Mouse (Mus musculus) erythroblast, embryonic 14.5 days (primary cell): ENCODE results near the gene Olfr504. TPM values are rescaled to one million over a fixed set of nuclear protein-coding genes. Genes with fewer than 3 reads are reported as not detected.
"Not testable (repeated sequence)": the region's sequence is repeated elsewhere in the genome, so short reads cannot be mapped to it uniquely, and the experiment has no call there.

Experiments
- H3K27me3 ChIP-seq: 2 replicates; pipeline ENCODE4 v1.6.1; 2012; ENCODE audit warnings: inconsistent platforms; ENCODE audit not compliant: control insufficient read depth
- H3K36me3 ChIP-seq: 2 replicates; pipeline ENCODE4 v1.6.1; 2012; ENCODE audit warnings: mild to moderate bottlenecking, inconsistent platforms; ENCODE audit not compliant: control insufficient read depth
- H3K4me1 ChIP-seq: 2 replicates; pipeline ENCODE4 v1.6.1; 2012; ENCODE audit warnings: inconsistent platforms; ENCODE audit not compliant: control insufficient read depth
- H3K4me3 ChIP-seq: replicated peaks from 2 replicates; pipeline ENCODE3; 2012; ENCODE audit warnings: moderate library complexity, mild to moderate bottlenecking, inconsistent platforms
- H3K9me3 ChIP-seq: 2 replicates; pipeline ENCODE4 v1.6.1; 2012; ENCODE audit warnings: low read length, inconsistent platforms, mixed read lengths; ENCODE audit not compliant: control insufficient read depth
- GATA1 ChIP-seq: IDR thresholded peaks from 2 replicates; pipeline ENCODE4 v1.6.1; 2012; ENCODE audit warnings: low read length, inconsistent platforms, mixed read lengths
- TAL1 ChIP-seq: IDR thresholded peaks from 3 replicates; pipeline ENCODE4 v1.6.1; 2012; ENCODE audit warnings: low read length, inconsistent platforms, mixed read lengths
- polyA plus RNA-seq: library from polyadenylated mRNA; stranded (reverse); fragments of >175 nt; gene quantifications from 2 replicates; pipeline ENCODE4 v1.2.3, GENCODE M21; 2012

The Olfr504 gene
- polyA plus RNA-seq: not detected in 2 replicates

DNA sequence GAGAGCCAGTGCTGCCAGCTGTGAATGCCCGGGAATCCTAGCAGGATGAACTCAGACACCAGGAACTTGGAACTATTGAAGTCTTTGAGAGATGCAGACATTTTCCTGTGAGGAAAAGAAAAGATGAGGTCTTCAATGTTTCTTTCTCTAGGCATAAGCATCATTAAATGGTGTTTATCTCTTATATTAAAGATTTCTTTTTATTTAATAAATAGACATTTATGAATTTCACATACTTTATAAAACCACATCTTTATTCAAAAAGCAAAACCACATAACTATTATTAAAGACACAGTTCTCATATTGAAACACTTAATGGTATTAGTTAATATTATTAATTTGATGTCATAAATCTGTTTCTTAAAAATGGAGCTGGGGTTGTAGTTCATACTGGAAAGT, at the start of gene Olfr504:
Gene Olfr504 (minus strand): TSS at position 101 of the 400 bp plus-strand sequence.
- H3K4me1 ChIP-seq: no peaks in the 10 kb centered on the region
- no peaks in the 10 kb centered on the region for H3K36me3 ChIP-seq
- TF ChIP-seq GATA1 (no peak), TAL1 (no peak)
- no peaks in the 10 kb centered on the region for H3K27me3 ChIP-seq
- peaks cover 17% of the 10 kb centered on the region for H3K9me3 ChIP-seq
- H3K4me3 ChIP-seq: no peak within 1 kb of the TSS

- Histone ChIP-seq H3K9me3 (no peaks in the 10 kb centered on the region), H3K4me3 (no peak overlapping the region), H3K27me3 (no peaks in the 10 kb centered on the region), H3K36me3 (no peaks in the 10 kb centered on the region), H3K4me1 (no peaks in the 10 kb centered on the region)
- TF ChIP-seq TAL1 (no peak), GATA1 (no peak)
Measured at GRCm38 (mm10) chr7:108614110-108614509, 48.5 kb upstream of the Olfr504 start.

GRCm38 (mm10) chr7:108610487-108610886, 44.9 kb upstream of the Olfr504 start, which contains the start of gene Olfr506:
Gene Olfr506, plus strand, starts transcription at chr7:108610787.
- no peaks in the 10 kb centered on the region for H3K36me3 ChIP-seq
- no peaks in the 10 kb centered on the region for H3K27me3 ChIP-seq
- no peak within 1 kb of the TSS for H3K4me3 ChIP-seq
- TF ChIP-seq TAL1 (no peak), GATA1 (no peak)
- no peaks in the 10 kb centered on the region; the same call in 1 of the 2 replicates for H3K9me3 ChIP-seq
- no peaks in the 10 kb centered on the region for H3K4me1 ChIP-seq

DNA sequence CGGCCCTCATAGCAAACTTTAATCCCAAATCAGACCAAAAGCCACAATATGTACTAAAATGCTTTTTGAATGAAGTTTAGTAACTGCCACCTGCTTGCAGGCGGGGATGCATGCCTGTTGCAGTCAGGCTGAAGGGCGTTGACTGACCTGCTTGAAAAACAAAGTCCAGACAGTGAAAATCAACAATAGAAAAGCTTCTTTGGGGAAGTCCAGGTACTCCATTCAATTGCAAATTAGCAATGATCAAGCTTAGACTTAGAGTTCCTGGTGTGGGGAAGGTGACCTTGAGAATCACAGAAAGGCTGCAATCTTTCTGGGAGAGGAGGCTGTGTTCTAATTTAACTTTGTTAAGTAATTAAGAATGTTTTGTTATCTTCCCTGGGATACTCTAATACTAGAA, 36.3 kb upstream of the Olfr504 start:
- H3K4me3 ChIP-seq: not testable (repeated sequence)

DNA sequence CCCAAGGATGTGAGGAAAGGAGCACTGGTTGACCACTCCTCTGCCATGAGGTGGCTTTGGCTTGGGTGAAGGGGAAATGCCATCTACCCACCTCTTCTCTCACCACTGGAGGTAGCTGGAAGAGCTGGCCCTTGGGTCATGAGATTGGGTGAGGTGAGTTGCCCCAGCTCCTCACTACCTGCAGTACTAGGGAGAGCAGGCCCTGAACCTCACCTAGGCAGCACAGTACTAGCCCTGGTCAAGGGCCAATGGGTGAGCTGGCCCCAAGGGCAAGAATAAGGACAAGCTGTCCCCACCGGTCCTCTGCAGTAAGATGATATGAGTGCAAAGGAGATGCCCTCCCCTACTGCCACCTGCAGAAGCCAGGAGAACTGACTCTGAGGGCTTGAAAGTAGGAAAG, 24.2 kb upstream of the Olfr504 start:
- Histone ChIP-seq H3K9me3 (peaks cover 18% of the 10 kb centered on the region), H3K36me3 (no peaks in the 10 kb centered on the region), H3K4me1 (no peaks in the 10 kb centered on the region), H3K4me3 (no peak overlapping the region), H3K27me3 (no peaks in the 10 kb centered on the region)
- TF ChIP-seq TAL1 (no peak), GATA1 (no peak)

More for the DNA sequence above, 36.3 kb upstream of the Olfr504 start:
- not testable (repeated sequence) for H3K4me1 ChIP-seq, H3K9me3 ChIP-seq, H3K27me3 ChIP-seq, H3K36me3 ChIP-seq

GRCm38 (mm10) chr7:108544227-108544626, 21.4 kb downstream of the Olfr504 start, which contains the start of gene Olfr503:
Gene Olfr503, plus strand, starts transcription at chr7:108544527.
- H3K4me1 ChIP-seq, H3K27me3 ChIP-seq, H3K36me3 ChIP-seq, H3K4me3 ChIP-seq: not testable (repeated sequence)
- H3K9me3 ChIP-seq: peaks cover 12% of the 10 kb centered on the region

- no peaks in the 10 kb centered on the region for H3K36me3 ChIP-seq
- TF ChIP-seq TAL1 (no peak), GATA1 (no peak)
- no peaks in the 10 kb centered on the region for H3K27me3 ChIP-seq
- no peak overlapping the region for H3K4me3 ChIP-seq
- no peaks in the 10 kb centered on the region for H3K4me1 ChIP-seq
- peaks cover 12% of the 10 kb centered on the region for H3K9me3 ChIP-seq
Measured at GRCm38 (mm10) chr7:108542416-108542815, 23.2 kb downstream of the Olfr504 start.

DNA sequence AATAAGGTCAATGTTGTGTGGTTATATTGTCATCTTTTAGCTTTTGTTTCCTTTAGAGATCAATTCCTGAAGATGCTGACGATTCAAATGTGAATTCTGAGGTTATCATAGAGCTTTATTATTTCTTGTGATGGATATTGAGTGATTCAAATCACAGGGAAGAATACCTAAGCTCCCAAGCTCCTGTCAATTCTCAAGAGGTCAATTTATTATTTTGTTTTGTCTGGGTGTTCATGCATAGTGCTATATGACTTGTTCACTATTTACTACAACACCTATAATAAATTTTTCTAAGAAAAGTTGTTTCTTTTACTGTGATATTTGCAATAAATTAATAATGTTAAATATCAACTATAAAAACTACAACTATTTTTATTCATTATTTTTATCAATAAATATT, 40.6 kb downstream of the Olfr504 start, which contains the start of gene Olfr502:
Gene Olfr502 (minus strand): TSS at position 101 of the 400 bp plus-strand sequence.
- Histone ChIP-seq H3K4me3 (no peak within 1 kb of the TSS), H3K9me3 (peaks cover 25% of the 10 kb centered on the region), H3K27me3 (no peaks in the 10 kb centered on the region), H3K36me3 (no peaks in the 10 kb centered on the region), H3K4me1 (no peaks in the 10 kb centered on the region)
- no peak for TF ChIP-seq GATA1
- no peak for TF ChIP-seq TAL1

Other genes with a start within 250 kb of the Olfr504 start
- gene Olfr492, start 242.1 kb downstream of the Olfr504 start, polyA plus RNA-seq: not detected in 2 replicates
- 0.07 TPM in 1 of 2 replicates, not detected in the other for gene Olfr493, start 218.8 kb downstream of the Olfr504 start, polyA plus RNA-seq
- gene Olfr494, start 200.5 kb downstream of the Olfr504 start, polyA plus RNA-seq: not detected in 2 replicates
- gene Olfr495, start 172.6 kb downstream of the Olfr504 start, polyA plus RNA-seq: not detected in 2 replicates
- gene Olfr497, start 145.4 kb downstream of the Olfr504 start, polyA plus RNA-seq: not detected in 2 replicates
- not detected in 2 replicates for gene Olfr498, start 100.5 kb downstream of the Olfr504 start, polyA plus RNA-seq
- not detected in 2 replicates for gene Olfr502, start 40.7 kb downstream of the Olfr504 start, polyA plus RNA-seq
- not detected in 2 replicates for gene Olfr503, start 21.3 kb downstream of the Olfr504 start, polyA plus RNA-seq
- not detected in 2 replicates for gene Olfr506, start 45.0 kb upstream of the Olfr504 start, polyA plus RNA-seq
- not detected in 2 replicates for gene Olfr507, start 56.0 kb upstream of the Olfr504 start, polyA plus RNA-seq
- not detected in 2 replicates for gene Olfr508, start 64.2 kb upstream of the Olfr504 start, polyA plus RNA-seq
- gene Olfr509, start 86.1 kb upstream of the Olfr504 start, polyA plus RNA-seq: 0.02 TPM in 1 of 2 replicates, not detected in the other
- not detected in 2 replicates for gene Olfr510, start 100.6 kb upstream of the Olfr504 start, polyA plus RNA-seq
- not detected in 2 replicates for gene Olfr512, start 147.5 kb upstream of the Olfr504 start, polyA plus RNA-seq
- gene Olfr513, start 185.2 kb upstream of the Olfr504 start, polyA plus RNA-seq: not detected in 2 replicates